Mouse (Mus musculus) kidney, embryonic 15.5 days (tissue): Measurements from ENCODE around the gene Mief1. TPM values are rescaled to one million over a fixed set of nuclear protein-coding genes. Genes with fewer than 3 reads are reported as not detected.

Experiments
- ATAC-seq: fragments of 200-750 bp; cut with Nextera tagmentation; replicated peaks from 2 replicates; pipeline ENCODE4 v1.8.0; 2017; ENCODE audit warnings: moderate TSS enrichment; ENCODE audit not compliant: low FRiP score
- H3K27ac ChIP-seq: fragments of 300-500 bp; sonication (generic); 2 replicates; pipeline ENCODE4 v1.5.1; 2015; ENCODE audit warnings: mild to moderate bottlenecking, inconsistent platforms
- H3K27me3 ChIP-seq: fragments of 300-500 bp; sonication (generic); 2 replicates; pipeline ENCODE4 v1.6.1; 2015; ENCODE audit warnings: inconsistent platforms
- H3K36me3 ChIP-seq: fragments of 300-500 bp; sonication (generic); 2 replicates; pipeline ENCODE4 v1.6.1; 2015; ENCODE audit warnings: inconsistent platforms
- H3K4me1 ChIP-seq: fragments of 300-500 bp; sonication (generic); 2 replicates; pipeline ENCODE4 v1.6.1; 2015; ENCODE audit warnings: inconsistent platforms
- H3K4me2 ChIP-seq: fragments of 300-500 bp; sonication (generic); 2 replicates; pipeline ENCODE4 v1.6.1; 2015; ENCODE audit warnings: moderate library complexity, mild to moderate bottlenecking, inconsistent platforms
- H3K4me3 ChIP-seq: fragments of 300-500 bp; sonication (generic); replicated peaks from 2 replicates; pipeline ENCODE4 v1.5.1; 2015; ENCODE audit warnings: mild to moderate bottlenecking, inconsistent platforms
- H3K9ac ChIP-seq: fragments of 300-500 bp; sonication (generic); 2 replicates; pipeline ENCODE4 v1.6.1; 2015; ENCODE audit warnings: mild to moderate bottlenecking, inconsistent platforms
- H3K9me3 ChIP-seq: fragments of 300-500 bp; sonication (generic); replicated peaks from 2 replicates; pipeline ENCODE4 v1.6.1; 2016; ENCODE audit warnings: inconsistent platforms
- WGBS: fragments of 180-500 bp; shearing (Covaris S2); methylation state at CpG from one replicate; pipeline ENCODE4 v1.1.7; 2015; ENCODE audit warnings: mixed read lengths; 5-methylcytosine and 5-hydroxymethylcytosine counted together
- polyA plus RNA-seq: library from polyadenylated mRNA; unstranded; fragments of >200 nt; fragmentation: Nextera tagmentation; extraction: Ambion mirVana; gene quantifications from 2 replicates; pipeline ENCODE4 v1.2.1, GENCODE M21; 2015

Mief1 gene
- polyA plus RNA-seq, 1 experiment from 2014 or later: 37.6 TPM

DNA sequence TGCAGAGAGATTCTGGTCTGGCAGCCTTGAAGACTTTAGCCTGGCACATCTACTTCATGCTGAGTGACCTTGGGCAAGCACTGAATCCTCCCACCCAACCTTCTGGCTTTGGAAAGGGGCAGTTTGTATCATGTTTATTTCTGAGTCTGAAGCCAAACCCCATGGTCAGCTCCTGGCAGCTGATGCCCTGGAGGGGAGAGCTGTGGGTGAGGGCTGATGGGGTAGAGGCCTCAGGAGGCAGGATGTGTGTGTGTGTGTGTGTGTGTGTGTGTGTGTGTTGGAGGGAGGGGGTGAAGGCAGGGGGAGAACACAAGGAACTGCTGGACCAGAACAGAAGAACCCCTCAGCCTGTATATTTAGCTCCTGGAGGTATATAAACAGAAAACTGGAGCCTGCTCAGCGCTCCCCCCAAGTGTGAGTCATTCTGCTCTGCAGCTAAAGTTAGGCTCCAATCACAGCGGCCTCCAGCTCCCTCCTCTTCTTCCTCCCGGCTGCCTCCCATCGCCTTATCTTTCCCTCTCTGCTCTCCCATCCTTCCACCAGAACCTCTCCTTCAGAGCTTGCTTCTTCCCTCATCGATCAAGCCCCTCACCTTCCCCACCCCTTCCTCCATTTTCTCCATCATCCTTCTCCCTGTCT is 44.4 kb downstream of the Mief1 start:
- H3K36me3 ChIP-seq: no peaks in the 10 kb centered on the region
- 78% methylated on average over 5 of the region's 5 CpGs for WGBS

DNA sequence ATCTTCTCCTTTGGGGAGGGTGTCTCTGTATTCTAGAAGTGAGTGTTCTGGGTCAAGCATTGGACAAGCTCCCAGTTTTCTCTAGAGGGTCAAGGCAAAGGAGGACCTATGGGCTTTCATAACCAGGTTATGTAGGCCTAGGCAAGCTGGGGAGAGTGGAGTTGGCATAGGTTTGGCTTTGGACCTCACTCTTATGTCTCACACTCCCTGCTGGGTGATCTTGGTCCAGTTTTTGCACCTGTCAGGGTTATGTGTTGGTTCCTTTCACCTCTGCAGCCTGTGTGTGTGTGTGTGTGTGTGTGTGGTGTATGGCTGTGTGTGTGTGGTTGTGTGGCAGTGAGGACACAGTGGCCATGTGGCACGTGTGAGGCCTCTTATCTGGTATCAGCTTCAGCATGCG is 45.2 kb downstream of the Mief1 start:
- Histone ChIP-seq H3K27me3 (peaks cover 33% of the 10 kb centered on the region), H3K27ac (no peak overlapping the region), H3K9ac (no peak overlapping the region), H3K4me1 (no peaks in the 10 kb centered on the region), H3K9me3 (no peaks in the 10 kb centered on the region), H3K4me2 (no peak overlapping the region), H3K36me3 (no peaks in the 10 kb centered on the region), H3K4me3 (no peak overlapping the region)
- WGBS: 82% methylated on average over 2 of the region's 2 CpGs
- no peak for ATAC-seq

More for the DNA sequence above, 44.4 kb downstream of the Mief1 start:
- Histone ChIP-seq H3K9me3 (no peaks in the 10 kb centered on the region), H3K9ac (no peak overlapping the region), H3K4me1 (no peaks in the 10 kb centered on the region), H3K27ac (no peak overlapping the region), H3K4me2 (no peak overlapping the region), H3K27me3 (peaks cover 27% of the 10 kb centered on the region), H3K4me3 (no peak overlapping the region)
- ATAC-seq: no peak

DNA sequence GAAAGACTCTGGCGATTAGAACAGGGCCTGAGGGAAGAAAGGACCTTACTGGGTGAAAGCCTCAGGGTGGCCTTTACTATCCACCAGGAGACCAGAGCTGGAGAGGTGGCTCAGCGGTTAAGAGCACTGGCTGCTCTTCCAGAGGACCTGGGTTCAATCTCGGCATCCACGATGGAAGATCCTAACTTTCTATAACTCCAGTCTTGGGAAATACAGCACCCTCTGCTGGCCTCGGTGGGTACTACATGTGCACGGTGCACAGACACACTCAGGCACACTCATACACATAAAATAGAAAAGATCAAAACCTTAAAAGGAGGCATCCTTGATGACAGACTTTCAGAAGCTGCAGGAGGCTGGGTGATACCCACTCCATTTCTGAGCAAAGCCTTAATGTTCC is 46.8 kb downstream of the Mief1 start:
- Histone ChIP-seq H3K9me3 (no peaks in the 10 kb centered on the region), H3K4me2 (no peak overlapping the region), H3K27ac (no peak overlapping the region), H3K36me3 (no peaks in the 10 kb centered on the region), H3K27me3 (peaks cover 42% of the 10 kb centered on the region), H3K9ac (no peak overlapping the region), H3K4me1 (no peaks in the 10 kb centered on the region), H3K4me3 (no peak overlapping the region)
- 25% methylated on average over 6 of the region's 6 CpGs for WGBS
- no peak for ATAC-seq

DNA sequence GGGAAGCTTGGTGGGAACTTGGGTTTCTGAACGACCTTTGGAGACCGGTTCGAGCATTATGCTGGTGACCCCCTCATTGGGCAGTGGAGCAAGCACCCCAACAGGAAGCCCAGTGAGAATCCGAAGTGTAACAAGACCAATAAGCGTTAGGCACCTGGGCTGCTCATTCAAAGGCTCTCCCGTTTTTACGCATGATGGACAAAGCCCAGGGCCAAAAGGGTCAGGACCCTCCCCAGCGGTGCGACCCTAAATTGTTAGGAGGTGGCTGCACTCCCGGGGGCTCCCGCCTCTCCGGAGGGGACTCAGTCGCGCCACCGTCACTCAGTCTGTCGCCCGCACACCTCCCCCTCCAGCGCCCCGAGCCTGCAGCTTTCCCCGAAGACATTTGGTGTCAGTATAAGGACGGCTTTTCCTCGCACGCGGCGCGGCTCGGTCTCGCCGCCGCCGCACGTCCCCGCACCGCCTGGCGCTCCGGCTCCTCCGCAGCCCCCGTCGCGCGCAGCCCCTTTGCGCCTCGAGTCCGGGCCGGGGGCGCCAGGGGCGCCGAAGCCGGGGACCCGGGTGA is 53.1 kb downstream of the Mief1 start, which contains the start of gene Cacna1i:
Gene Cacna1i (plus strand): TSS at position 388 of the 565 bp plus-strand sequence.
- Histone ChIP-seq H3K4me2 (peak within 1 kb of the TSS; percentile 90), H3K27me3 (peaks cover 88% of the 10 kb centered on the region), H3K4me3 (peak within 1 kb of the TSS; percentile 51), H3K36me3 (no peaks in the 10 kb centered on the region), H3K27ac (no peak within 1 kb of the TSS), H3K9ac (0 out of 2 replicates have a peak within 1 kb of the TSS, but pooled peaks have one; percentile 10), H3K9me3 (no peaks in the 10 kb centered on the region), H3K4me1 (peaks cover 17% of the 10 kb centered on the region)
- ATAC-seq: peak; percentile 36; the same call in 1 of the 2 replicates
- WGBS: under 1% methylated on average over 49 of the region's 50 CpGs

DNA sequence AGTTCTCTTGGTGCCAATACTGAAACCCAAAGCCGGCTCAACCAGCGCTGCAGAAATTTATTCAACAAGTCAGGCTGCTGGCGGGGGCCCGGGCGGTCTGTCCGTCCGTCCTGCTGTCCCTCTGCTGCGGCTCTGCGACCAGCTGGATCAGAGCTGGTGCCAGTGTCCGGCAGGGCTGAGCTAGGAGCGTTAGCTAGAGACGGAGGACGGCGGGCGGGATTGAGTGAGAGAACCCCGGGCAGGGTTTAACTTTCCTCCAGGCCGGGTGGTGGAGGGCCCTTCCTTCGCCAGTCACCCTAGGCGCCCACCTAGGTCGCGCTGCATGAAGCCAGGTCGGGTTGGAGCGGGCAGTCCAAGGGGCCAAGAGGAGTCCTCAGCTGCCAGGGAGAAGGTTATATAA is 54.2 kb downstream of the Mief1 start:
- no peak for ATAC-seq
- H3K36me3 ChIP-seq: no peaks in the 10 kb centered on the region
- peak overlapping the region; percentile 51 for H3K4me3 ChIP-seq
- peak overlapping the region; percentile 90 for H3K4me2 ChIP-seq
- H3K9ac ChIP-seq: no peak overlapping the region
- no peaks in the 10 kb centered on the region for H3K9me3 ChIP-seq
- peaks cover 87% of the 10 kb centered on the region for H3K27me3 ChIP-seq
- no peak overlapping the region for H3K27ac ChIP-seq
- peaks cover 17% of the 10 kb centered on the region for H3K4me1 ChIP-seq
- WGBS: 3% methylated on average over 23 of the region's 23 CpGs

DNA sequence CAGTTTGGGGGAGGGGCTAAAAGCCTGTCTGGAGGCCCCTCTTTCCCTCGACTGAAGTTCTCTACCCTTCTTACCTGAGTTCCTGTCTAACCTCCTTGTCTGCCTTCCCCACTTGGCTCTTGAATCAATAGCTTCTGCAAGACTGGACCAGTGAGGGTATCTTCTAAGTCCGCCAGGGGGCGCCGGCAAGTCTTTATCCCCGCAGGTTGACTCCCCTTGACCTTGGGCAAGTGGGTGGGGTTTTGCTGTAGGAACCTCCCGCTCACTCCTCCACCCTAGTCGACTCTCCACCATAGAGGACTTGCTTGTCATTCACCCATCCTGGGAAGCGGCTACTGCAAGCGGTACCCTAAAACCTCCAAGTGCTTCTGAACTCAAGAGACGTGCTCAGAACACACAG is 55.6 kb downstream of the Mief1 start:
- Histone ChIP-seq H3K4me1 (peaks cover 17% of the 10 kb centered on the region), H3K9ac (no peak overlapping the region), H3K4me2 (no peak overlapping the region), H3K27me3 (peaks cover 73% of the 10 kb centered on the region), H3K36me3 (no peaks in the 10 kb centered on the region), H3K4me3 (no peak overlapping the region), H3K27ac (no peak overlapping the region), H3K9me3 (no peaks in the 10 kb centered on the region)
- ATAC-seq: no peak
- 9% methylated on average over 10 of the region's 10 CpGs for WGBS

DNA sequence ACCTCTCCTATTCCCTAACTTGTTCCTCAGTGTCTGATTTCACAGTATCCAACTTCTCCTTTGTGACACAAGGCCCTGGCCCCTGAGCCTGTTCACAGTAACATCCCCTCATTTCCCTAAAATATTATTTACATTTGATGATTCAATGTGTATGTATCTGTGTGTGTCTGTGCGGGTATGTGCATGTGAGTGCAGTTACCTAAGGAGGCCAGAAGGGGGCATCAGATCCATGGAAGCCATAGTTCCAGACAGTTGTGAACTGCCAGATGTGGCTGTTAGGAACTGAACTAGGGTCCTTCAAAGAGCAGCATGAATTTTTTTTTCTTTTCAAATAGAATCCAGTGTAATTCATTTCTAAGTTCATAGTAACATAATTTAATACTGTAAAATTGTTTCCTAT is 63.3 kb downstream of the Mief1 start:
- Histone ChIP-seq H3K27ac (no peak overlapping the region), H3K9me3 (no peaks in the 10 kb centered on the region), H3K9ac (no peak overlapping the region), H3K4me1 (0 out of 2 replicates have a peak, but pooled peaks cover 5% of the 10 kb centered on the region), H3K27me3 (0 out of 2 replicates have a peak, but pooled peaks cover 4% of the 10 kb centered on the region), H3K36me3 (no peaks in the 10 kb centered on the region), H3K4me2 (no peak overlapping the region), H3K4me3 (no peak overlapping the region)
- 100% methylated on average over 1 of the region's 1 CpGs for WGBS
- ATAC-seq: no peak

Other genes starting within 250 kb of the Mief1 start
- gene Pdgfb, start 219.0 kb upstream of the Mief1 start, polyA plus RNA-seq: 3.8 and 5.1 TPM in 2 replicates
- 10.9 and 11.2 TPM in 2 replicates for gene Syngr1, start 142.7 kb upstream of the Mief1 start, polyA plus RNA-seq
- gene Rpl3, start 142.2 kb upstream of the Mief1 start, polyA plus RNA-seq: 1,112 and 1,115 TPM in 2 replicates
- 34.6 and 39.1 TPM in 2 replicates for gene Tab1, start 100.9 kb upstream of the Mief1 start, polyA plus RNA-seq
- gene Mgat3, start 60.3 kb upstream of the Mief1 start, polyA plus RNA-seq: 6.4 and 7.3 TPM in 2 replicates
- gene AC140267.1, start 1.8 kb downstream of the Mief1 start, polyA plus RNA-seq: not detected in 2 replicates
- gene Atf4, start 21.2 kb downstream of the Mief1 start, polyA plus RNA-seq: 127 and 131 TPM in 2 replicates
- 57.3 and 58.8 TPM in 2 replicates for gene Rps19bp1, start 30.3 kb downstream of the Mief1 start, polyA plus RNA-seq
- gene Cacna1i, start 53.2 kb downstream of the Mief1 start, polyA plus RNA-seq: 0.03 TPM in 1 of 2 replicates, not detected in the other